Mouse (Mus musculus) liver, embryonic 15.5 days (tissue): ENCODE measurements at regions not wholly inside any gene's neighbourhood (a gene's known extent, or its start where the extent isn't known, plus 50 kb on each side); places are given as distances from the start of the nearest gene placed in this dataset.

Experiments used
- ATAC-seq: fragments of 200-750 bp; cut with Nextera tagmentation; 2 replicates; pipeline ENCODE4 v1.8.0; 2017; ENCODE audit warnings: moderate number of reproducible peaks, mild to moderate bottlenecking, moderate library complexity; ENCODE audit not compliant: insufficient read depth
- H3K27ac ChIP-seq: fragments of 300-500 bp; sonication (generic); replicated peaks from 2 replicates; pipeline ENCODE4 v1.5.1; 2015; ENCODE audit warnings: mild to moderate bottlenecking, inconsistent platforms
- H3K27me3 ChIP-seq: fragments of 300-500 bp; sonication (generic); 2 replicates; pipeline ENCODE4 v1.6.1; 2015; ENCODE audit warnings: mild to moderate bottlenecking, inconsistent platforms
- H3K36me3 ChIP-seq: fragments of 300-500 bp; sonication (generic); replicated peaks from 2 replicates; pipeline ENCODE4 v1.6.1; 2015; ENCODE audit warnings: moderate library complexity, mild to moderate bottlenecking, inconsistent platforms
- H3K4me1 ChIP-seq: fragments of 300-500 bp; sonication (generic); replicated peaks from 2 replicates; pipeline ENCODE4 v1.6.1; 2015; ENCODE audit warnings: inconsistent platforms
- H3K4me2 ChIP-seq: fragments of 300-500 bp; sonication (generic); 2 replicates; pipeline ENCODE4 v1.6.1; 2015; ENCODE audit warnings: moderate library complexity, mild to moderate bottlenecking, inconsistent platforms
- H3K4me3 ChIP-seq: fragments of 300-500 bp; sonication (generic); replicated peaks from 2 replicates; pipeline ENCODE4 v1.5.1; 2015; ENCODE audit warnings: mild to moderate bottlenecking, inconsistent platforms
- H3K9ac ChIP-seq: fragments of 300-500 bp; sonication (generic); 2 replicates; pipeline ENCODE4 v1.6.1; 2015; ENCODE audit warnings: moderate library complexity, mild to moderate bottlenecking, inconsistent platforms
- H3K9me3 ChIP-seq: fragments of 300-500 bp; sonication (generic); replicated peaks from 2 replicates; pipeline ENCODE4 v1.6.1; 2016; ENCODE audit warnings: inconsistent platforms
- WGBS: fragments of 180-500 bp; shearing (Covaris S2); methylation state at CpG from one replicate; pipeline ENCODE4 v1.1.7; 2015; ENCODE audit warnings: mixed read lengths; ENCODE audit not compliant: insufficient replicate concordance; 5-methylcytosine and 5-hydroxymethylcytosine counted together

DNA sequence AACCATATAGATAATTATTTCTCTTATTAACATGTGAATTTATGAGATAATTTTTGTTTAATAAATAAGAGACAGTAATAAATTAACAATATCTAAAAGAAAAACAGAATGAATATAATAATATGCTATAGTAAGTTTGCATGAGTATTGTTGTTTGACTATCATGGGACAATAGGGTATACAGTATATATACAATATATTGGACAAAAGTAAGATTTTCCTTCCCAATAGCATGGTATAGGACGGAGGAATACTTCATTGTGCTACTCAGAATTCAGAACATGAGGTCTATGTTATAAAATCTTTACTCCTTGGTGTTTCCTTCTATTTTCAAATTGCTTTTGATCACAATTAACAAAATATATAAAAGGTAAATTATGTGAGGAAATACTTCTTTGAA is 771.0 kb upstream of the Pcdh20 start:
- H3K4me1 ChIP-seq = no peaks in the 10 kb centered on the region
- no peak overlapping the region for H3K4me3 ChIP-seq
- no peaks in the 10 kb centered on the region for H3K9me3 ChIP-seq
- no peaks in the 10 kb centered on the region for H3K27me3 ChIP-seq
- H3K36me3 ChIP-seq = no peaks in the 10 kb centered on the region
- no peak overlapping the region for H3K27ac ChIP-seq
- 52% methylated on average over 1 of the region's 1 CpGs for WGBS
- ATAC-seq = no peak
- H3K9ac ChIP-seq = no peak overlapping the region
- H3K4me2 ChIP-seq = no peak overlapping the region

DNA sequence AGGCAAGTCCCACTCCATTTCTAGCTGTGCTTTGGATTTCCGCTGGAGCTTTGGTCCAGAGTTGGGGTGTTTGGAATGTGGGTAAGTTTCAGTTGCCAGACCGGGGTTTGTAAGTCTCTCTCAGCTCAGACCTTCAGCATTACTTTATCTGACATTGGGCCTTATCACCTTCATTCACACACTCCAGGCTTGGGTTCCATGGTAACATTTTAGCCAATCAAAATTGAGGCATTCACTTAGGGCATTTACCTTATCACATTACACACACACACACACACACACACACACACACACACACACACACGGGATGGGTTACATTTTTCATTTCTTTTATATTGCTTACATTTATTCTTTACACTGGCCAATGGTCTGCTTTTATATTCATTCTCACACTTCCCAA is 765.3 kb upstream of the Pcdh20 start:
- no peaks in the 10 kb centered on the region for H3K36me3 ChIP-seq
- no peak overlapping the region for H3K4me3 ChIP-seq
- peak; percentile 37; the same call in 1 of the 2 replicates for ATAC-seq
- no peaks in the 10 kb centered on the region for H3K27me3 ChIP-seq
- no peak overlapping the region for H3K9ac ChIP-seq
- no peaks in the 10 kb centered on the region for H3K4me1 ChIP-seq
- H3K9me3 ChIP-seq = no peaks in the 10 kb centered on the region
- H3K27ac ChIP-seq = no peak overlapping the region
- no peak overlapping the region for H3K4me2 ChIP-seq
- WGBS = 48% methylated on average over 3 of the region's 3 CpGs

DNA sequence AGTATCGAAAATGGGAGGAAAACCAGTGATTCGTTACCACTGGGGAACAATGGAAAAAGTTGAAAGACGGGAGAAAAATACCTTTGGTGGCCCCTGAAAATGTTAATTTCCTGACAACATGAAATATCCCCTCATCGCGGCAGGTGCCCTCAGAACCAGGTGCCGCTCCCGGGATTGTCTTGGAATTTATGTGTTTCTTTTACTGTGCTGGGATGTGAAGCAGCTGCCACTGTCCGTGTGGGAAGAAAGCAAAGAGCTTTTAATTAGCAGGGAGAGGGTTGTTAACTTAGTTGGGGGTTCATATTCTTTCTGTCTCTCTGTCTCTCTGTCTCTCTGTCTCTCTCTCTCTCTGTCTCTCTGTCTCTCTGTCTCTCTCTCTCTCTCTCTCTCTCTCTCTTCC is 759.3 kb upstream of the Pcdh20 start:
- WGBS = 42% methylated on average over 8 of the region's 8 CpGs
- H3K36me3 ChIP-seq = no peaks in the 10 kb centered on the region
- ATAC-seq = no peak
- no peak overlapping the region for H3K4me3 ChIP-seq
- H3K9me3 ChIP-seq = no peaks in the 10 kb centered on the region
- H3K9ac ChIP-seq = no peak overlapping the region
- no peaks in the 10 kb centered on the region for H3K4me1 ChIP-seq
- H3K27me3 ChIP-seq = no peaks in the 10 kb centered on the region
- no peak overlapping the region for H3K4me2 ChIP-seq
- H3K27ac ChIP-seq = no peak overlapping the region

- no peak overlapping the region for H3K9ac ChIP-seq
- ATAC-seq = no peak
- 54% methylated on average over 1 of the region's 1 CpGs for WGBS
- no peaks in the 10 kb centered on the region for H3K36me3 ChIP-seq
- H3K4me3 ChIP-seq = no peak overlapping the region
- no peak overlapping the region for H3K27ac ChIP-seq
- H3K27me3 ChIP-seq = no peaks in the 10 kb centered on the region
- H3K9me3 ChIP-seq = no peaks in the 10 kb centered on the region
- H3K4me1 ChIP-seq = no peaks in the 10 kb centered on the region
- no peak overlapping the region for H3K4me2 ChIP-seq
Observed at GRCm38 (mm10) chr14:89217390-89217789, 746.2 kb upstream of the Pcdh20 start.

GRCm38 (mm10) chr14:89181386-89181979 is 710.3 kb upstream of the Pcdh20 start:
- Histone ChIP-seq H3K4me1 (no peaks in the 10 kb centered on the region), H3K4me3 (no peak overlapping the region), H3K9ac (no peak overlapping the region), H3K36me3 (no peaks in the 10 kb centered on the region), H3K4me2 (no peak overlapping the region), H3K9me3 (no peaks in the 10 kb centered on the region), H3K27ac (no peak overlapping the region), H3K27me3 (no peaks in the 10 kb centered on the region)
- WGBS = 40% methylated on average over 2 of the region's 2 CpGs
- no peak for ATAC-seq

DNA sequence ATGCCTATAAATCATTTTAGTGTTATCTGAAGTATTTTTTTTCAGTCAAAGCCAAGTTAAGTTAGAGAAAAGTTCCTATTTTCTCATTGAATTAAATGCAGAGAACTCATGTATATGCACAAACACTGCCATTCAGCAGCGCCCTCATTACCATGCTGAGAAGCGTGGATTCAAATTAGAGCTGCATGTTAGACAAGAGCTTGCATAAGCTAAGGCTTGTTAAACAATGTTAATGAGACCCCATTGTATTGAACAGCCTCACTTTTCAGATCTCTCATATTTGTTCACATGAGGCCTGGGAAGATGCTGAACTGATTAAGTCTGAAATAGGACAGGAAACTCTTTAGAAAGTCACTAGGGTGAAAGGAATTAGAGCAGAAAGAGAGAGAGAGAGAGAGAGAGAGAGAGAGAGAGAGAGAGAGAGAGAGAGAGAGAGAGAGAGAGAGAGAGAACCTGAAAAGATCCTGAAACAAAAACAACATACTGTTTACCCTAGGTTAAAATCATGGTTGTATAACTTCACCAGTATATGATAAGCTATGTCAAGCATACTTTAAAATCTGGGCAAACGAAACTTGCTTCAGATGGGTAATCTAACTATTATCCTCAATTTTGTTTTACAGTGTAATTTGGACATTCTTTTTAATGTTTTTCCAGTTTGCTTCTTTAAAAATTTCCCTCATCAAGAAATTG is 671.9 kb upstream of the Pcdh20 start:
- no peaks in the 10 kb centered on the region for H3K27me3 ChIP-seq
- WGBS = 51% methylated on average over 3 of the region's 3 CpGs
- ATAC-seq = no peak
- H3K4me1 ChIP-seq = no peaks in the 10 kb centered on the region
- H3K27ac ChIP-seq = no peak overlapping the region
- no peak overlapping the region for H3K9ac ChIP-seq
- no peaks in the 10 kb centered on the region for H3K9me3 ChIP-seq
- H3K36me3 ChIP-seq = no peaks in the 10 kb centered on the region
- no peak overlapping the region for H3K4me2 ChIP-seq
- H3K4me3 ChIP-seq = no peak overlapping the region

DNA sequence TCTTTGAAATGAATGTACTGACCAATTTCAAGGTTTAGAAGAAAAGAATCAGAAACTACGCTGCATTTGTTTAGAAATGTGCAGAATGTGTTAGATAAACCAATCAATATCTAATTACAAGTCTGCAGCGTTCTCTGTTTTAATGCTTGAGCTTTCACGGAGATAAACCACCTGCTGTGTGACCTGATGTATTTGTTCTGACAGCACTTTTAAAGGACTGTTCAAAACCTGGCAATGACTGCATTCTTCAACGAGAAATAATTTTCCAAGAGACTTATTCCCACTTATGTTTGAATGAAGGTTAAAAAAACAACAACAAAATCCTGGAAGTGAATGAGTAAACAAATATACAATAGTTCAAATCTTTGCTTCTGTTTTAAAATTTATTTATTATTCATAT is 628.1 kb upstream of the Pcdh20 start:
- H3K27ac ChIP-seq = no peak overlapping the region
- no peak overlapping the region for H3K4me3 ChIP-seq
- no peaks in the 10 kb centered on the region for H3K27me3 ChIP-seq
- 44% methylated on average over 4 of the region's 4 CpGs for WGBS
- no peak for ATAC-seq
- no peak overlapping the region for H3K4me2 ChIP-seq
- no peaks in the 10 kb centered on the region for H3K36me3 ChIP-seq
- no peaks in the 10 kb centered on the region for H3K9me3 ChIP-seq
- no peaks in the 10 kb centered on the region for H3K4me1 ChIP-seq
- H3K9ac ChIP-seq = no peak overlapping the region

- WGBS = 55% methylated on average over 1 of the region's 1 CpGs
- no peaks in the 10 kb centered on the region for H3K4me1 ChIP-seq
- no peaks in the 10 kb centered on the region for H3K9me3 ChIP-seq
- H3K27me3 ChIP-seq = no peaks in the 10 kb centered on the region
- H3K4me3 ChIP-seq = no peak overlapping the region
- ATAC-seq = no peak
- H3K4me2 ChIP-seq = no peak overlapping the region
- no peak overlapping the region for H3K27ac ChIP-seq
- H3K36me3 ChIP-seq = no peaks in the 10 kb centered on the region
- no peak overlapping the region for H3K9ac ChIP-seq
Observed at GRCm38 (mm10) chr14:89089661-89090060, 618.5 kb upstream of the Pcdh20 start.

- Histone ChIP-seq H3K27me3 (no peaks in the 10 kb centered on the region), H3K9ac (no peak overlapping the region), H3K4me2 (no peak overlapping the region), H3K4me3 (no peak overlapping the region), H3K27ac (no peak overlapping the region), H3K36me3 (no peaks in the 10 kb centered on the region), H3K9me3 (no peaks in the 10 kb centered on the region), H3K4me1 (no peaks in the 10 kb centered on the region)
- ATAC-seq = no peak
- 65% methylated on average over 1 of the region's 1 CpGs for WGBS
Observed at GRCm38 (mm10) chr14:89076014-89076413, 604.8 kb upstream of the Pcdh20 start.

- Histone ChIP-seq H3K9ac (no peak overlapping the region), H3K27ac (no peak overlapping the region), H3K36me3 (no peaks in the 10 kb centered on the region), H3K27me3 (no peaks in the 10 kb centered on the region), H3K9me3 (no peaks in the 10 kb centered on the region), H3K4me3 (no peak overlapping the region), H3K4me2 (no peak overlapping the region), H3K4me1 (no peaks in the 10 kb centered on the region)
- no peak for ATAC-seq
- 58% methylated on average over 1 of the region's 1 CpGs for WGBS
Observed at GRCm38 (mm10) chr14:89063971-89064370, 592.8 kb upstream of the Pcdh20 start.

GRCm38 (mm10) chr14:89062583-89063436 is 591.6 kb upstream of the Pcdh20 start:
- H3K27me3 ChIP-seq = no peaks in the 10 kb centered on the region
- H3K9ac ChIP-seq = no peak overlapping the region
- no peak for ATAC-seq
- H3K36me3 ChIP-seq = no peaks in the 10 kb centered on the region
- H3K4me2 ChIP-seq = no peak overlapping the region
- no peaks in the 10 kb centered on the region for H3K9me3 ChIP-seq
- 55% methylated on average over 5 of the region's 5 CpGs for WGBS
- no peaks in the 10 kb centered on the region for H3K4me1 ChIP-seq
- H3K27ac ChIP-seq = no peak overlapping the region
- no peak overlapping the region for H3K4me3 ChIP-seq
